Mouse (Mus musculus) hindbrain, embryonic 14.5 days (tissue): Measurements from ENCODE around the gene Pten. TPM values are rescaled to one million over a fixed set of nuclear protein-coding genes. Genes with fewer than 3 reads are reported as not detected.
A peak's percentile ranks its signal among the peaks of the same experiment; 100 is the strongest.

ENCODE experiments used
- ATAC-seq: fragments of 200-750 bp; cut with Nextera tagmentation; 2 replicates; pipeline ENCODE4 v1.8.0; 2017; ENCODE audit warnings: moderate number of reproducible peaks, mild to moderate bottlenecking, moderate TSS enrichment, moderate library complexity; ENCODE audit not compliant: low FRiP score
- DNase-seq: peaks from one replicate; pipeline ENCODE4 v3.0.0-alpha.2; 2015; ENCODE audit warnings: low spot score
- H3K27ac ChIP-seq: fragments of 300-500 bp; sonication (generic); 2 replicates; pipeline ENCODE4 v1.5.1; 2014; ENCODE audit warnings: mild to moderate bottlenecking, moderate library complexity
- H3K27me3 ChIP-seq: fragments of 300-500 bp; sonication (generic); 2 replicates; pipeline ENCODE4 v1.6.1; 2014; ENCODE audit warnings: mild to moderate bottlenecking, low read length, mixed read lengths; ENCODE audit not compliant: control insufficient read depth, insufficient read depth
- H3K36me3 ChIP-seq: fragments of 300-500 bp; sonication (generic); replicated peaks from 2 replicates; pipeline ENCODE4 v1.6.1; 2014; ENCODE audit not compliant: control insufficient read depth, insufficient read depth
- H3K4me1 ChIP-seq: fragments of 300-500 bp; sonication (generic); replicated peaks from 2 replicates; pipeline ENCODE4 v1.6.1; 2014; ENCODE audit warnings: antibody characterized with exemption, low read length, mixed read lengths; ENCODE audit not compliant: control insufficient read depth, insufficient read depth
- H3K4me2 ChIP-seq: fragments of 300-500 bp; sonication (generic); replicated peaks from 2 replicates; pipeline ENCODE4 v1.6.1; 2014; ENCODE audit warnings: mild to moderate bottlenecking, moderate library complexity
- H3K4me3 ChIP-seq: fragments of 300-500 bp; sonication (generic); replicated peaks from 2 replicates; pipeline ENCODE4 v1.5.1; 2014; ENCODE audit warnings: mild to moderate bottlenecking, low read length
- H3K9ac ChIP-seq: fragments of 300-500 bp; sonication (generic); 2 replicates; pipeline ENCODE4 v1.6.1; 2014
- H3K9me3 ChIP-seq: fragments of 300-500 bp; sonication (generic); 2 replicates; pipeline ENCODE4 v1.6.1; 2016; ENCODE audit warnings: low read length; ENCODE audit not compliant: control insufficient read depth
- WGBS: fragments of 180-500 bp; shearing (Covaris S2); extraction: QIAGEN DNeasy Blood & Tissue Kit; methylation state at CpG from one replicate; pipeline ENCODE4 v1.1.7; 2014; 5-methylcytosine and 5-hydroxymethylcytosine counted together
- polyA plus RNA-seq: library from polyadenylated mRNA; unstranded; fragments of >200 nt; fragmentation: Nextera tagmentation; extraction: Ambion mirVana; gene quantifications from 2 replicates; pipeline ENCODE4 v1.2.1, GENCODE M21; 2014

Pten gene
- polyA plus RNA-seq = 21.8 and 22.8 TPM in 2 replicates

DNA sequence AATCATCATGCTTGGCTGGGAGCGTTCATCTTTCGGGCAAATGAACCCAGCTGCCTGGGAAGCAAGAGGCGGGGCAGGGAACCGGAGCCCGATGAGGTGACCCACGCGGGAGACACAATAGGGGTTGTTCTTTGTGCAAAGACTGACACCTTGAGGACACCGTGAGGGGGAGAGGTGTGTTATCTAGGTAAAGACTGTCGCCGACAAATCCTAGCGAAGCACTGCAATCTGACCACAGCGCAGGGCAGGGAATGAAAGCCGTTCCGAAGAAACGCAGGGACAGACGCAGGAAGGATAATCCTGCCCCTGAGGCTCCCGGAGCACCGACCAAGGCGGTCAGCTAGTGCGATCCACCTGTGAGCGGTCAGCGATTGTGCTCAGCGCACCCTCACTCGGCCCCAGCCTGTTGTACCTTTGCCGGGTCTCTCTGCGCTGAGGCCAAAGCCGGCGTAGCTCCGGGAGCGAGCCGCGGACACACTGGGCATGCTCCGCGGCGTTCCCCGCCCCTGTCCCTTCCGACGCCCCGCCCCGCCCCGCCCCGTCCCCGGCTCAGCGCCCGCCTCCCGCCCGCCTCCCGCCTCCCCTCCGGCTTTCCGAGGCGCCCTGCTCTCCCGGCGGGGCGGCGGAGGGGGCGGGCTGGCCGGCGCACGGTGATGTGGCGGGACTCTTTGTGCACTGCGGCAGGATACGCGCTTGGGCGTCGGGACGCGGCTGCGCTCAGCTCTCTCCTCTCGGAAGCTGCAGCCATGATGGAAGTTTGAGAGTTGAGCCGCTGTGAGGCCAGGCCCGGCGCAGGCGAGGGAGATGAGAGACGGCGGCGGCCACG, at the start of gene Pten:
TSS of gene Pten (plus strand) at position 598 of the 826 bp plus-strand sequence.
- Histone ChIP-seq H3K27ac (peak within 1 kb of the TSS; percentile 98), H3K9me3 (no peaks in the 10 kb centered on the region), H3K36me3 (no peaks in the 10 kb centered on the region), H3K4me3 (peak within 1 kb of the TSS; percentile 92), H3K9ac (peak within 1 kb of the TSS; percentile 97), H3K4me1 (peaks cover 28% of the 10 kb centered on the region), H3K27me3 (no peaks in the 10 kb centered on the region), H3K4me2 (peak within 1 kb of the TSS; percentile 99)
- peak; percentile 92 for ATAC-seq
- WGBS = under 1% methylated on average over 68 of the region's 77 CpGs
- peak; percentile 96 for DNase-seq

DNA sequence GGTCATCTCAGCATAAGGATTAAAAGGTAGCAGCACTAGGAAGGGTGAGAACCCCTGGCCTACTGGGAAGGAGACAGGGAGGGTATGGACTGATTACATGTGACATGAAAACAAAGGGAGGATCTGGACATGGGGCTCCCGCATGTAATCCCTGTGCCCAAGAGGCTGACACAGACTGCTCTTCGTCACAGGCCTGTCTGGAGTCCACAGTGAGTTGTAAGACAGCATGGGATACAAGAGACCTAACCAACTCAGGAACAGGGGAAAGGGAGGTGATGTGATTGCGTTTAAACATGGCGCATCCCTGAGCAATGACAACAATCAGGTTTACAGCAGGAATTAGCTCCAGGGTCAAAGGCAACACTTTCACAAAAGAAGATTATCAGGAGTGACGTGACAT, 48.3 kb upstream of the Pten start:
- Histone ChIP-seq H3K4me3 (no peak overlapping the region), H3K36me3 (peaks cover 28% of the 10 kb centered on the region), H3K27me3 (no peaks in the 10 kb centered on the region), H3K4me1 (peaks cover 20% of the 10 kb centered on the region), H3K4me2 (no peak overlapping the region), H3K27ac (no peak overlapping the region), H3K9me3 (no peaks in the 10 kb centered on the region), H3K9ac (no peak overlapping the region)
- ATAC-seq (no peak), DNase-seq (no peak)
- WGBS = 84% methylated on average over 5 of the region's 5 CpGs

- Histone ChIP-seq H3K27ac (no peak overlapping the region), H3K9me3 (no peaks in the 10 kb centered on the region), H3K4me3 (no peak overlapping the region), H3K27me3 (no peaks in the 10 kb centered on the region), H3K36me3 (peaks cover 15% of the 10 kb centered on the region), H3K4me1 (peaks cover 20% of the 10 kb centered on the region), H3K4me2 (peak overlapping the region; percentile 69), H3K9ac (0 out of 2 replicates have a peak overlapping the region, but pooled peaks have one; percentile 97)
- 71% methylated on average over 3 of the region's 3 CpGs for WGBS
- ATAC-seq (no peak), DNase-seq (no peak)
These were observed 47.0 kb upstream of the Pten start for GRCm38 (mm10) chr19:32710288-32710687.

GRCm38 (mm10) chr19:32711761-32712541, 45.3 kb upstream of the Pten start:
- Histone ChIP-seq H3K4me3 (peak overlapping the region; percentile 92), H3K9me3 (no peaks in the 10 kb centered on the region), H3K4me2 (peak overlapping the region; percentile 69), H3K27ac (peak overlapping the region; percentile 88), H3K4me1 (peaks cover 20% of the 10 kb centered on the region), H3K27me3 (no peaks in the 10 kb centered on the region), H3K36me3 (no peaks in the 10 kb centered on the region; the same call in 1 of the 2 replicates), H3K9ac (peak overlapping the region; percentile 97)
- peak; percentile 94 for DNase-seq
- WGBS = under 1% methylated on average over 63 of the region's 63 CpGs
- peak; percentile 98 for ATAC-seq

- Histone ChIP-seq H3K4me2 (peak overlapping the region; percentile 69), H3K9ac (peak overlapping the region; percentile 97), H3K36me3 (no peaks in the 10 kb centered on the region; the same call in 1 of the 2 replicates), H3K4me1 (peaks cover 20% of the 10 kb centered on the region), H3K9me3 (no peaks in the 10 kb centered on the region), H3K27ac (peak overlapping the region; percentile 88), H3K27me3 (no peaks in the 10 kb centered on the region), H3K4me3 (peak overlapping the region; percentile 92)
- WGBS = 0% methylated on average over 11 of the region's 11 CpGs
- ATAC-seq = peak; percentile 86
- DNase-seq = peak; percentile 77
These were observed 44.7 kb upstream of the Pten start for GRCm38 (mm10) chr19:32712588-32713042.

DNA sequence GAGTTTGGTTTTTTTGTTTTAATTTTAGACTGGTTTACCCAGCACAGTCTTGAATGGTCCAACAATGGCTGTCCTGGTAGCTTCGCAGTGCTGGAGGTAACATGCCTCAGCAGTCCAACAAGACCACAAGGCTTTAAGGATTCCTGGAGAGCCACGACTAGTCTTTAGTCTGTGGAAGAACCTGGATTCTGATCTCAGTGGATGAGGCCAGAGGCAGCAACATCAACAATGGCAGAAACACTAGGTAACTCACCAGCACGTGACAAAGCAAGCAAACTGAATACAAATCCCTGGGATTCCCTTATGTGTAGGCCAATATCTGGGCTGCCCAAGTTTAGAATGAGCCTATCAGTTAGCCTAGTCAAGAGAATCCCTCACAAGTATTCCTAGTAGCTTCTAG, 43.8 kb upstream of the Pten start:
- DNase-seq (no peak), ATAC-seq (no peak)
- Histone ChIP-seq H3K4me3 (no peak overlapping the region), H3K36me3 (no peaks in the 10 kb centered on the region; the same call in 1 of the 2 replicates), H3K9ac (no peak overlapping the region), H3K9me3 (no peaks in the 10 kb centered on the region), H3K27me3 (no peaks in the 10 kb centered on the region), H3K4me1 (peaks cover 20% of the 10 kb centered on the region), H3K27ac (peak overlapping the region; percentile 88; the same call in 1 of the 2 replicates), H3K4me2 (no peak overlapping the region)
- WGBS = 66% methylated on average over 3 of the region's 3 CpGs

- ATAC-seq (peak; percentile 47; the same call in 1 of the 2 replicates), DNase-seq (peak; percentile 82)
- Histone ChIP-seq H3K4me1 (peaks cover 20% of the 10 kb centered on the region), H3K9ac (no peak overlapping the region), H3K27me3 (no peaks in the 10 kb centered on the region), H3K36me3 (no peaks in the 10 kb centered on the region), H3K4me2 (no peak overlapping the region), H3K4me3 (no peak overlapping the region), H3K9me3 (no peaks in the 10 kb centered on the region), H3K27ac (no peak overlapping the region)
- 11% methylated on average over 3 of the region's 3 CpGs for WGBS
These were observed 42.1 kb upstream of the Pten start for GRCm38 (mm10) chr19:32715201-32715600.

DNA sequence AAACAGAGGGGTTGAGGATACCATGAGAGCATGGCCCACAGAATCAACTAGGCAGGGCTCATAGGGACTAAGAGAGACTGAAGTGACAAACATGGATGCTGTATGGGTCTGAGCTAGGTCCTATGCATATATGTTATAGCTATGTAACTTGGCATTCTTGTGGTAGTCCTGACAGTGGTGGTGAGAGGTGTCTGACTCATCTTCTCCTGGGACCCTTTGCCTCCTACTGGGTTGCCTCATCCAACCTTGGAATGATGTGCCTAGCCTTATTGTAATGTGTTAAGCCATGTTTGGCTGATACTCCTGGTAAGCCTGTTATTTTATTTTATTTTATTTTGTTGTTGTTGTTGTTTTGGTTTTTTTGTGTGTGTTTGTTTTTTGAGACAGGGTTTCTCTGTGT, 41.6 kb upstream of the Pten start:
- no peak overlapping the region for H3K4me2 ChIP-seq
- DNase-seq (no peak), ATAC-seq (no peak)
- H3K9ac ChIP-seq = no peak overlapping the region
- no peak overlapping the region for H3K27ac ChIP-seq
- H3K9me3 ChIP-seq = no peaks in the 10 kb centered on the region
- no peaks in the 10 kb centered on the region for H3K36me3 ChIP-seq
- H3K4me1 ChIP-seq = peaks cover 17% of the 10 kb centered on the region
- no peaks in the 10 kb centered on the region for H3K27me3 ChIP-seq
- no peak overlapping the region for H3K4me3 ChIP-seq

- no peak for DNase-seq
- 75% methylated on average over 3 of the region's 3 CpGs for WGBS
- no peaks in the 10 kb centered on the region for H3K36me3 ChIP-seq
These were observed 39.7 kb upstream of the Pten start for GRCm38 (mm10) chr19:32717590-32717989.

More at GRCm38 (mm10) chr19:32717590-32717989, 39.7 kb upstream of the Pten start:
- Histone ChIP-seq H3K27me3 (no peaks in the 10 kb centered on the region), H3K27ac (no peak overlapping the region), H3K4me3 (no peak overlapping the region), H3K4me1 (peaks cover 7% of the 10 kb centered on the region; the same call in 1 of the 2 replicates), H3K4me2 (no peak overlapping the region), H3K9ac (no peak overlapping the region), H3K9me3 (no peaks in the 10 kb centered on the region)
- ATAC-seq = no peak
